Comparison of ENCODE assay signal across 8 mouse cellular contexts in the genomic region with DNA sequence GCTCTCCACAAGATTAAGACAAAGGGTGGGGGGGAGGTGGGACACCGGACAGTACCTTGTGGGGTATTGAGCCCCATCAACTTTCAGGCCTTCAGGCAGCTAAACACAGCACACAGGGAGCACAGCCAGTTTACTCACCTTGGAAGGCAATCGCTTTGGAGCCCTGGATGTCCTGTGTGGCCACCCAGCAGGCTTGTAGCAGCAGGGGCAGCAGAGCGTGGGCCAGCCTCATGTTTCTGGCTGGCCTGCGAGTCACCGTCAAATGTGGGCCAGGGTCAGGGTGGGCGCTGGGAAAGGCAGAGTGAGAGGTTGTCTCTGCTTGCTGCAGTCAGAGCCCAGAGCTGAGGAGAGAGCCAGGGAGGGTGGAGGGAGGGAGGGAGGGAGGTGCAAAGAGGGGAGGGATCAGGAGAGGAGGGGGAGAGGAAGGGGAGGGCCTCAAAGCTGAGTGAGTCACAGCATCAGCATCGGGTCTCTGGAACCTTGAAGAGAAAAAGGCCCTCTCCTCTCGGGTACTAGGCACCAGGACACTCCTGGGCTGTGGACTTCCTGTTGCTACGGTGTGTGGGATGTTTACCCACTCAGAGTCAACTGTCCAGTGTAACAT. TPM values are rescaled to one million over a fixed set of nuclear protein-coding genes. Genes with fewer than 3 reads are reported as not detected.
DNase-seq lines count a peak whose midpoint lies in the region; ATAC-seq and TF ChIP-seq lines count a peak whose summit lies in the region.
"Had no signal": no experiment of that assay in that cellular context is flagged by ENCODE, and none has a peak within 500 bp of the region (broad histone marks: within the 10 kb centered on the region; RNA-seq: fewer than 3 reads in every experiment).

TSS of gene Col6a1 (minus strand) at position 487 of the 604 bp plus-strand sequence.

- no peaks in the 10 kb centered on the region for H3K4me1 ChIP-seq in forebrain, postnatal 0 days (ENCODE audit: insufficient read depth)
- no peaks in the 10 kb centered on the region for H3K4me1 ChIP-seq in hindbrain, embryonic 11.5 days (replicated peaks; ENCODE audit: control insufficient read depth, insufficient read depth, low read length)
- no peaks in the 10 kb centered on the region; the same call in none of the 2 replicates for H3K4me1 ChIP-seq in limb, embryonic 11.5 days (ENCODE audit: control insufficient read depth, insufficient read depth, low read length)
- no peaks in the 10 kb centered on the region for H3K4me1 ChIP-seq in midbrain, embryonic 15.5 days

- H3K9ac ChIP-seq in forebrain, postnatal 0 days: 0 out of 2 replicates have a peak within 1 kb of the TSS, but pooled peaks have one; percentile 14
- no peak within 1 kb of the TSS for H3K9ac ChIP-seq in hindbrain, embryonic 11.5 days (ENCODE audit: low read depth, low read length)
- peak within 1 kb of the TSS; percentile 18 for H3K9ac ChIP-seq in limb, embryonic 11.5 days (ENCODE audit: low read length)
- H3K9ac ChIP-seq in midbrain, embryonic 15.5 days: no peak within 1 kb of the TSS

- 36% methylated on average over 9 of the region's 9 CpGs for WGBS in forebrain, postnatal 0 days
- 34% methylated on average over 9 of the region's 9 CpGs for WGBS in hindbrain, embryonic 11.5 days
- WGBS in limb, embryonic 11.5 days: 25% methylated on average over 9 of the region's 9 CpGs
- WGBS in midbrain, embryonic 15.5 days: 34% methylated on average over 9 of the region's 9 CpGs

- H3K36me3 ChIP-seq in forebrain, postnatal 0 days (ENCODE audit: insufficient read depth): no peaks in the 10 kb centered on the region
- H3K36me3 ChIP-seq in hindbrain, embryonic 11.5 days (ENCODE audit: control insufficient read depth, insufficient read depth, low read length): no peaks in the 10 kb centered on the region
- H3K36me3 ChIP-seq in limb, embryonic 11.5 days (ENCODE audit: control insufficient read depth, insufficient read depth, low read length): no peaks in the 10 kb centered on the region
- H3K36me3 ChIP-seq in midbrain, embryonic 15.5 days (replicated peaks): no peaks in the 10 kb centered on the region

- H3K4me3 ChIP-seq in forebrain, postnatal 0 days (ENCODE audit: low read depth, low read length): no peak within 1 kb of the TSS
- no peak within 1 kb of the TSS for H3K4me3 ChIP-seq in hindbrain, embryonic 11.5 days (ENCODE audit: low read depth, low read length)
- H3K4me3 ChIP-seq in limb, embryonic 11.5 days (ENCODE audit: low read depth, low read length): peak within 1 kb of the TSS; percentile 15; the same call in 1 of the 2 replicates
- H3K4me3 ChIP-seq in midbrain, embryonic 15.5 days: no peak within 1 kb of the TSS
- H3K4me3 ChIP-seq: erythroblast, embryonic 14.5 days had no signal

- no peak within 1 kb of the TSS for H3K4me2 ChIP-seq in forebrain, postnatal 0 days (ENCODE audit: low read depth)
- H3K4me2 ChIP-seq in hindbrain, embryonic 11.5 days (replicated peaks; ENCODE audit: low read depth, low read length): no peak within 1 kb of the TSS; the same call in 1 of the 2 replicates
- peak within 1 kb of the TSS; percentile 31 for H3K4me2 ChIP-seq in limb, embryonic 11.5 days (ENCODE audit: low read depth, severe bottlenecking)
- H3K4me2 ChIP-seq in midbrain, embryonic 15.5 days: no peak within 1 kb of the TSS

- no peak within 1 kb of the TSS for H3K27ac ChIP-seq in forebrain, postnatal 0 days (ENCODE audit: low read depth, low read length)
- H3K27ac ChIP-seq in hindbrain, embryonic 11.5 days (ENCODE audit: low read depth, low read length): no peak within 1 kb of the TSS
- H3K27ac ChIP-seq in limb, embryonic 11.5 days (replicated peaks; ENCODE audit: low read depth, low read length): peak within 1 kb of the TSS; percentile 47; the same call in 1 of the 2 replicates
- H3K27ac ChIP-seq in midbrain, embryonic 15.5 days: no peak within 1 kb of the TSS

- DNase-seq in 416B (ENCODE audit: low read depth): peak; percentile 19
- peak; percentile 15 for DNase-seq in ZHBTc4 (ENCODE audit: low read depth, low spot score)
- DNase-seq in forebrain, postnatal 0 days: no peak
- peak; percentile 28 for DNase-seq in hindbrain, embryonic 11.5 days (ENCODE audit: low spot score)
- DNase-seq in limb, embryonic 11.5 days (ENCODE audit: low spot score): peak; percentile 59
- no peak for DNase-seq in frontal cortex, postnatal 25 days (ENCODE audit: low spot score in 2 of 2)

- H3K27me3 ChIP-seq in forebrain, postnatal 0 days (ENCODE audit: insufficient read depth, low read length): no peaks in the 10 kb centered on the region
- H3K27me3 ChIP-seq in hindbrain, embryonic 11.5 days (ENCODE audit: control insufficient read depth, insufficient read depth, low read length): no peaks in the 10 kb centered on the region
- no peaks in the 10 kb centered on the region for H3K27me3 ChIP-seq in limb, embryonic 11.5 days (ENCODE audit: control insufficient read depth, insufficient read depth, low read length)
- H3K27me3 ChIP-seq in midbrain, embryonic 15.5 days (replicated peaks): no peaks in the 10 kb centered on the region

- H3K9me3 ChIP-seq in forebrain, postnatal 0 days (ENCODE audit: low read length): no peaks in the 10 kb centered on the region
- H3K9me3 ChIP-seq in hindbrain, embryonic 11.5 days (ENCODE audit: control insufficient read depth, low read length): no peaks in the 10 kb centered on the region
- H3K9me3 ChIP-seq in limb, embryonic 11.5 days (ENCODE audit: control insufficient read depth, low read length): no peaks in the 10 kb centered on the region
- H3K9me3 ChIP-seq in midbrain, embryonic 15.5 days: no peaks in the 10 kb centered on the region

- no peak for ATAC-seq in forebrain, postnatal 0 days
- no peak for ATAC-seq in hindbrain, embryonic 11.5 days (ENCODE audit: low FRiP score)
- peak; percentile 48 for ATAC-seq in limb, embryonic 11.5 days (ENCODE audit: insufficient number of reproducible peaks, low FRiP score, low TSS enrichment, low read depth)
- no peak for ATAC-seq in midbrain, embryonic 15.5 days (replicated peaks)

- no peak for TF ChIP-seq CTCF in forebrain, postnatal 0 days (IDR thresholded peaks at IDR 0.05; ENCODE audit: low read depth)

RNA-seq across cellular contexts. Expression of gene Col6a1, which starts in this region (rescaled TPM):
- total RNA-seq in forebrain, postnatal 0 days (2014; rRNA removed): 22.3 and 31.8 TPM in 2 replicates
- 14.6 and 15.9 TPM in 2 replicates for polyA plus RNA-seq in forebrain, postnatal 0 days (2015; fragmentation: Nextera tagmentation; extraction: Ambion mirVana)
- polyA plus RNA-seq in hindbrain, embryonic 11.5 days (2014; fragmentation: Nextera tagmentation; extraction: Ambion mirVana): 15.7 and 16.7 TPM in 2 replicates
- polyA plus RNA-seq in limb, embryonic 11.5 days (2014; fragmentation: Nextera tagmentation; extraction: Ambion mirVana): 9.7 and 11.1 TPM in 2 replicates
- polyA plus RNA-seq in midbrain, embryonic 15.5 days (2015; fragmentation: Nextera tagmentation; extraction: Ambion mirVana): 20.0 and 22.1 TPM in 2 replicates
- polyA plus RNA-seq: erythroblast, embryonic 14.5 days had no signal

Comparison
In these comparisons a context has a peak if more than half of its experiments do, and no peak if none do; other contexts are left out.
1. DNase-seq: peak in 416B (single experiment), ZHBTc4 (single experiment), hindbrain, embryonic 11.5 days (single experiment) and limb, embryonic 11.5 days (single experiment); none in forebrain, postnatal 0 days (single experiment) and frontal cortex, postnatal 25 days (0 of 2).
2. H3K9ac ChIP-seq: peak in forebrain, postnatal 0 days (single experiment) and limb, embryonic 11.5 days (single experiment); none in hindbrain, embryonic 11.5 days (single experiment) and midbrain, embryonic 15.5 days (single experiment).